Mouse (Mus musculus): ENCODE measurements around the gene Bcl2l13. TPM values are rescaled to one million over a fixed set of nuclear protein-coding genes. Genes with fewer than 3 reads are reported as not detected.
"Not testable (repeated sequence)": the region's sequence is repeated elsewhere in the genome, so short reads cannot be mapped to it uniquely, and the experiment has no call there.

Bcl2l13 gene
- total RNA-seq, 2 experiments from 2014 or later: 44.0 to 51.4 TPM

DNA sequence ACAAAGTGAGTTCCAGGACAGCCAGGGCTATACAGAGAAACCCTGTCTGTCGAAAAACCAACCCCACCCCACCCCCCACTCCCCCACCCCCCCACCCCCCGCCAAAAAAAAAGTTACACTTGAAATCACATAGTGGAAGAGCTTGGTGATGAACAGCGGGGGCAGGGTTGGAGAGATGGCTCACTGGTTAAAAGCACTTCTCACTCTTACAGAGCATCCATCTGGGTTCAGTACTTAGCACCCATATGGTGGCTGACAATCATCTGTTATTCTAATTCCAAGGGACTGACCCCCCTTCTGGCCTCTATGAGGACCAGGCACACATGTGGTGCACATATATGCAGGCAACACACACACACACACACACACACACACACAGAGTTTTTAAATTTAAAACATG lies 82.0 kb downstream of the Bcl2l13 start:
- no peak for DNase-seq (ENCODE audit: extremely low spot score in 1 of 2, low spot score in 2 of 2)
- no peak for TF ChIP-seq CTCF (IDR thresholded peaks at IDR 0.05)
- intact Hi-C loops (cut with DNase I): no loop called here
- no peak overlapping the region for H3K27ac ChIP-seq
- no peak overlapping the region for H3K4me3 ChIP-seq

DNA sequence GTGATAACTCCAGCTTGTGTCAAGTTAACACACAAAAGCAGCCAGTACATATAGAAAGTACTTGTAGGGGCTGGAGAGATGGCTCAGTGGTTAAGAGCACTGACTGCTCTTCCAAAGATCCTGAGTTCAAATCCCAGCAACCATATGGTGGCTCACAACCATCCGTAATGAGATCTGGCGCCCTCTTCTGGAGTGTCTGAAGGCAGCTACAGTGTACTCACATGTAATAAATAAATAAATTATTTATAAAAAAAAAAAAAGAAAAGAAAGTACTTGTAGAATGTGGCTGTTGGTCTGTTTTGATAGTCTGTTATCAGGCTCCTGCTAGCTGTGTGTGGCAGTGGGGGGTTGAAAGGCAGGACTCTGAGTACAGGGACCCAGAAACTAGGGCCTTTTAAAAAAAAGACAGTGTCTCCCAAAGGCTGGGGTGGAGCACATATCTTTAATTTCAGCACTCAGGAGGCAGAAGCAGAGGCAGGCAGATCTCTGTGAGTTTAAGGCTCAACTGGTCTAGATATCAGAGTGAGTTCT lies 88.8 kb downstream of the Bcl2l13 start:
- H3K27ac ChIP-seq; DNase-seq (ENCODE audit: extremely low spot score in 1 of 2, low spot score in 2 of 2); H3K4me3 ChIP-seq; intact Hi-C loops (cut with DNase I): not testable (repeated sequence)
- peak; percentile 35 for TF ChIP-seq CTCF (IDR thresholded peaks at IDR 0.05)

- intact Hi-C loops (cut with DNase I): no loop called here
- no peak for DNase-seq (ENCODE audit: extremely low spot score in 1 of 2, low spot score in 2 of 2)
- TF ChIP-seq CTCF (IDR thresholded peaks at IDR 0.05): no peak
Observed at GRCm38 (mm10) chr6:120926880-120927279, 90.9 kb downstream of the Bcl2l13 start.

DNA sequence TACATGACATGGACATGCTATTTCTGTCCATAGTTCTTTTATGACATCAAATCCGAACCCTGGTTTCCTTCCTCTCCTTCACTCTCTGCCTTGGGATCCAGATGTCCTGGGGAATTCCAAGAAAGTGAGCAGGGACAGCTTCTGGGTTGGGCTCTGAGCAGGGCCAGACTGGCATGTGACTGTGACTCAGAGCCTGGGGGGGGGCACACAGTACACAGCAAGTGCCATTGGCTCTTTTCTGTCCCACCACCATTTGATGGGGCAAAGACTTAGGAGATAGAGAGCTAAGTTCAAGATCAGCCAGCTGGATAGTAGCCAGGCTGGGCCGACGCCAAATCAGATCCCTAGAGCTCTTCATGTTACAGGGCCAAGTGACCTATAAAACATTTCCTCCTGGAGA lies 91.8 kb downstream of the Bcl2l13 start:
- intact Hi-C loops (cut with DNase I): no loop called here

More at GRCm38 (mm10) chr6:120926880-120927279, 90.9 kb downstream of the Bcl2l13 start:
- H3K4me3 ChIP-seq: no peak overlapping the region
- no peak overlapping the region for H3K27ac ChIP-seq

GRCm38 (mm10) chr6:120929421-120929820 lies 93.4 kb downstream of the Bcl2l13 start:
- no peak overlapping the region for H3K4me3 ChIP-seq
- intact Hi-C loops (cut with DNase I): no loop called here
- no peak overlapping the region for H3K27ac ChIP-seq
- DNase-seq (ENCODE audit: extremely low spot score in 1 of 2, low spot score in 2 of 2): no peak
- TF ChIP-seq CTCF (IDR thresholded peaks at IDR 0.05): no peak

More for the DNA sequence above, 91.8 kb downstream of the Bcl2l13 start:
- H3K4me3 ChIP-seq: no peak overlapping the region
- TF ChIP-seq CTCF (IDR thresholded peaks at IDR 0.05): no peak
- no peak for DNase-seq (ENCODE audit: extremely low spot score in 1 of 2, low spot score in 2 of 2)
- no peak overlapping the region for H3K27ac ChIP-seq

DNA sequence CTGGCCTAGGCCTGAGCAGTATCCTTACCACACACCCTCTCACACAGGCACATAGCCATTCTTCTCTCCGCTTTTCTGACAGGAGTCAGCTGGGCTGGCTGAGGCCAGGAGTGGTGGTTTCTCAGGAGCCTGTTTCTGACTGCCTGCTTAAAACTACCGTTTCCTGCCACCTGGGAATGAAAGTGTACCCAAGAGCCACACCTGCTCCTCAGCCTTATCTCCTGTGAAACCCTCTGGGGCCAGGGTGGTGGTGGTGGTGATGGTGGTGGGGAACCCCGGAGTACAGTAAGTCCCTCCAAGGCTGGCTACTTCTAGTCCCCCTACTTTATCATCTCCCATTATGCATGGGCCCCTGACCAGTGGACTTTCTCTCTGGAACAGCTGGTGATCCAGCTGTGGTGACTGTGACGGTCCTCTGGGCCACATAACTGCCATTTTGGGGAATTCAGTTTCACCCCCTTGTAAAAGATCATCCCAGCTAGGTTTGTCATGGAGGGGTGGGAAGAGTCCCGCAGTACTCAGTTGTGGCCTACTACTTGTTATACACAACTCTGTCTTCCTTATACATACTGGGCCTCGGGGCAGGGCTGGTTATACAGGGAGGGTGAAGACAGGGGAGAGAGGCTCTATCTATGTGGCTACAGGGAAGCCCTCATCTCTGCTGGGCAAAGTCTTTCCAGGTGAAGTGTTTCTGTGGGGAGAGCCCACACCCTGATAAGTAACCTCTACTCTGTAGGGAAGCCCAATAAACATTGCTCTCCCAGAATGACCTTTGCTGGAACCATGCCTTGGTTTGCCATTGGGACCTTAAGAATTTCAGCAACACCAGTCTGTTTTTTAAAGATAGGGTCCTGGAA lies 94.7 kb downstream of the Bcl2l13 start:
- Histone ChIP-seq H3K27ac (no peak overlapping the region), H3K4me3 (no peak overlapping the region)
- no peak for DNase-seq (ENCODE audit: extremely low spot score in 1 of 2, low spot score in 2 of 2)
- no peak for TF ChIP-seq CTCF (IDR thresholded peaks at IDR 0.05)
- intact Hi-C loops (cut with DNase I): no loop called here

- intact Hi-C loops (cut with DNase I): no loop called here
- DNase-seq (ENCODE audit: extremely low spot score in 1 of 2, low spot score in 2 of 2): no peak
- Histone ChIP-seq H3K27ac (no peak overlapping the region), H3K4me3 (no peak overlapping the region)
- TF ChIP-seq CTCF (IDR thresholded peaks at IDR 0.05): no peak
Observed at GRCm38 (mm10) chr6:120932597-120932996, 96.6 kb downstream of the Bcl2l13 start.

DNA sequence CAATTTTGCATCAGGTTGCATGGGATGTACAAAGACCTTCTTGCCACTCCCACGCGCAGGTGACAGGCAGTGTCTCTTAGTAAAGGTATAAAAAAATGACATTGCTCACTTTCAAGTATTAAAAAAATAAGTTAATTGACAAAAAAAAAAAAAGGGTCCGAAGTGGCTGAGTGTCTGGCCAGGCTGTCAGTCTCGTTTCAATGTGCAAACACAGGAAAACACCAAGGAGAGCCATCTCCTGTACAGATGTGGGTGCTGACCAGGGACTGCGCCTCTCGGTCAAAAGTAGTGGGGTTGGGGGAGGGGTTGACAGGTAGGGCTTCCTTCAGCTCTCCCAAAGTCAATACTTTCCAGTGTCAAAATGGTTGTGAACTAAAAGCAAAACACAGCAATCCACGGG lies 97.7 kb downstream of the Bcl2l13 start:
- no peak overlapping the region for H3K27ac ChIP-seq
- H3K4me3 ChIP-seq: no peak overlapping the region
- no peak for TF ChIP-seq CTCF (IDR thresholded peaks at IDR 0.05)
- intact Hi-C loops (cut with DNase I): no loop called here
- DNase-seq (ENCODE audit: extremely low spot score in 1 of 2, low spot score in 2 of 2): no peak

DNA sequence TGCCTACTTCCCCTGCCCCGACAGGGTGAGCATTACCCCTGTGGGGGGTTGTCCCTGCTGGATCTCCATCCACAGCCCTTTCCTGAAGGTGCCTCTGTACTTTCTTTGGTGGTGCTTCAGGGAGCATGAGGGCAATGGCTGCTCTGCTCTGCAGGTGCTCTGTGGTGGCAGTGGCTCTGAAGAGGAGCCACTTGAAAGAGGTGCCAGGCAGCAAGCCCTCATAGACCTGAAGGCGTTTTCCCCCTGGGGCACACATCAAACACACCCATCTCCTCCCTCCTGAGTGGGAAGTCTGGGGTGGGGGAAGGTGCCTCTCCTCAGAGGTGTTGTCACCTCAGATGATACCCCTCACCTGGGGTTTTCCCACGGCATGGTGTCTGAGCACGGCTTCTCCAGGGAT lies 98.2 kb downstream of the Bcl2l13 start:
- intact Hi-C loops (cut with DNase I): no loop called here
- Histone ChIP-seq H3K4me3 (no peak overlapping the region), H3K27ac (no peak overlapping the region)
- DNase-seq (ENCODE audit: extremely low spot score in 1 of 2, low spot score in 2 of 2): no peak
- TF ChIP-seq CTCF (IDR thresholded peaks at IDR 0.05): no peak

DNA sequence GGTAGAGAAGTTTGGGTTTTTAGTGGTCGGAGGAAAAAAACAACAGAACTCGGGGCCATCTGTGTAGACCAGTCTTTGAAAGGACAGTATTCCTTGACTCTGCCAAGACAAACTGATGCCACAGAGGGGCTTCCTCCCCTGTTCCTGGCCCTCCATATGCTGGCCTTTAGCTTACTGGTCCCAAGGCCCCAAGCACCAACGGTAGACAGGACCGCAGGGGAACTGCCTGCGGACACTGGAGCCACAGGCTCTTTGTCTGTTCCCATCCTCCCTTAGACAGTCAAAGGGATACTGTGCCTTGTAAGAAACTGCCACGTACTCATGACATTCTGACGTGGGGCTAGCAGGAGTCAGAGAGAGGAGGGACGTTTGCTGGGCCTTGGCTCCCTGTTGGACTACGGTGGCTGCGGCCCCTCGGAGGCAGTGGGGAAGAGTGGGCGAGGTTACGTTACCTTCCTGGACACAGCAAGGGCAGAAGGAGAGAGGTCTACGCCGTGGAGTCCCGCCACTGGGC lies 101.1 kb downstream of the Bcl2l13 start:
- no peak for DNase-seq (ENCODE audit: extremely low spot score in 1 of 2, low spot score in 2 of 2)
- no peak for TF ChIP-seq CTCF (IDR thresholded peaks at IDR 0.05)
- no peak overlapping the region for H3K27ac ChIP-seq
- intact Hi-C loops (cut with DNase I): no loop called here
- no peak overlapping the region for H3K4me3 ChIP-seq

DNA sequence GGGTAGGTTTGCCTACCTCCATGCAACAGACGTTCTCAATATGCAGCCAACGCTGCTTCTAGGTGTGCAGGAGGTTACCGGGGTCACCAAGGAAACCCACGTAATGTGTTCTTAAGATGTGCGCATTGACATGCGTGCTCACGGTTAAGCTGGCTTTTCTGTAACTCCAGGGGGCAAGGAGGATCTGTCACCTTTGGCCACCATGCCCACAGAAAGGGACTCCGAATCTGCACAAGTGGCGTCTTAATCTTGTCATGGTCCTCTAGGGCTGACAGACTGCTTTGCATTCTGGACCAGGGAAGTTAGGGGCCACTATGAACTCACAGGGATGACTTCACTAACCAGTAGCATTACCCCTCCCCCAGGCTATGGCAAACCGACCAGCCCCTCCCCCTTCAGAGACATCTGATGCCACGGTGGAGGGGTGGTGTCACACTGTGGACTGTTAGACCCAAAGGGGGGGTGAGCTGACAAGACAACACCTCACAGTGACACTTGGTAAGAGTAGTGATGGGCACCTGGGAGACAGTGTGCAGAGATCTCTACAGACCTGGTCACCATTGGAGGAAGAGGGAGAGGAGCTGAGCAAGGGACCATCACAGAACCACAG lies 102.1 kb downstream of the Bcl2l13 start:
- intact Hi-C loops (cut with DNase I): no loop called here
- Histone ChIP-seq H3K27ac (no peak overlapping the region), H3K4me3 (no peak overlapping the region)
- TF ChIP-seq CTCF (IDR thresholded peaks at IDR 0.05): no peak
- no peak for DNase-seq (ENCODE audit: extremely low spot score in 1 of 2, low spot score in 2 of 2)

- no peak for DNase-seq (ENCODE audit: extremely low spot score in 1 of 2, low spot score in 2 of 2)
- Histone ChIP-seq H3K27ac (no peak overlapping the region), H3K4me3 (no peak overlapping the region)
- no peak for TF ChIP-seq CTCF (IDR thresholded peaks at IDR 0.05)
- intact Hi-C loops (cut with DNase I): no loop called here
Observed at GRCm38 (mm10) chr6:120938763-120939450, 102.9 kb downstream of the Bcl2l13 start.
